Mouse (Mus musculus) skeletal muscle tissue, adult 2 months (tissue): ENCODE results near the gene Grap2.

ENCODE experiments used
- DNase-seq: peaks from one replicate; pipeline ENCODE4 v3.0.0-alpha.2; 2012; ENCODE audit warnings: low read depth, low spot score

The Grap2 gene

GRCm38 (mm10) chr15:80599843-80600242 lies 27.4 kb downstream of the Grap2 start:
- no peak for DNase-seq

GRCm38 (mm10) chr15:80601456-80601855 lies 29.1 kb downstream of the Grap2 start:
- no peak for DNase-seq

- no peak for DNase-seq
Observed at GRCm38 (mm10) chr15:80602487-80602886, 30.1 kb downstream of the Grap2 start.

- no peak for DNase-seq
Observed at GRCm38 (mm10) chr15:80604026-80604425, 31.6 kb downstream of the Grap2 start.

DNA sequence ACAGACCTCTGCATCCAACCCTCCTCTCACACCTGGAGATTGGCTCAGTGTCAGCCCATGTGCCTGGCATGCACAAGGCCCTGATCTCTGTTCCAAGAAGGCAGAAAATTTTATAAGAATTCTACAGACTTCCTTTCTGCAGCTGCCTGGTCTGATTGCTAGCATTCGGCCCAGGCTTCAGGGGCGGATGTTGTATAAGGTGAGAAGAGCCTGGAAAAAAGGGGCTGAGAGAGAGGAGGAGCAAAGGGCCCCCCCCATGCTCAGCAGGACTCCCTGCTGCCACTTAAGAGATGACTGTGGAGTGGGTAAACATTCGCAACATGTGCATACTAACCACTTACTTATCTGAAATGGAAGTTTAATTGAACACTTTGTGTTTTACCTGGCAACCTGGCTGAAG lies 35.6 kb downstream of the Grap2 start:
- no peak for DNase-seq

DNA sequence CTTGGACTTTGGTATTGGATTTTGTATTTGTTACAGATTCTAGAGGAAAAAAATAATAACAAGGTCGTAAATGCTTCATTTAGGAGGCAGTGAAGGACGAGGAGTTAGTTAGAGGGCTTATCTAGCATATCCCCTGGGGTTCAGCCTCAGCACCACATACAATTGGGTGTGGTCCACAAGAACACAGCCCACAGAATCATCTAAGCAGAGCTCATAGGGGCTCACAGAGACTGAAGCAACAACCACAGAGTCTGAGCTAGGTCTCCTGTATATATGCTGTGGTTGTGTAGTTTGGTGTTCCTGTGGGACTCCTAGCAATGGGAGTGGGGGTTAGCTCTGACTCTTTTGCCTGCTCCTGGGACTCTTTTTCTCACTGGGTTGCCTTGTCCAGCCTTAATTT lies 37.9 kb downstream of the Grap2 start:
- no peak for DNase-seq

GRCm38 (mm10) chr15:80611478-80611877 lies 39.1 kb downstream of the Grap2 start:
- no peak for DNase-seq

DNA sequence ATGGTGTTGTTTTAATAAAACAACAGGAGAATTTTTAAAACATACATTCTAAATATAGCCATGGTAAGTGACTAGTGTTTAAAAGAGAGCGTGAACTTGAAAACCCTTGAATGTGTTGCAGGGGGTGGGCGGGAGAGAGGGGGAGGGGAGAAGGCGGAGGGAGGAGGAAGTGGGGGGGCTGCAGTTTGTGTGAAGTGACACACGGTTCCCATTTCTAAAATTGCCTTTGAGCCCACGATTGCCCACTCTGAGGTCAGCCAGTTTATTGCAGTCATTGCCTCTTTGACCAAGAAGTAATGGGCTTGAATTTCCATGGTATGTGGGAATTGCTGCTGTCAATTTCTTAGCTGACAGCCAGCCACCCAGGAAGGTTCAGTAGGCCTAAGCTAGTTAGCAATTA lies 41.5 kb downstream of the Grap2 start:
- no peak for DNase-seq

DNA sequence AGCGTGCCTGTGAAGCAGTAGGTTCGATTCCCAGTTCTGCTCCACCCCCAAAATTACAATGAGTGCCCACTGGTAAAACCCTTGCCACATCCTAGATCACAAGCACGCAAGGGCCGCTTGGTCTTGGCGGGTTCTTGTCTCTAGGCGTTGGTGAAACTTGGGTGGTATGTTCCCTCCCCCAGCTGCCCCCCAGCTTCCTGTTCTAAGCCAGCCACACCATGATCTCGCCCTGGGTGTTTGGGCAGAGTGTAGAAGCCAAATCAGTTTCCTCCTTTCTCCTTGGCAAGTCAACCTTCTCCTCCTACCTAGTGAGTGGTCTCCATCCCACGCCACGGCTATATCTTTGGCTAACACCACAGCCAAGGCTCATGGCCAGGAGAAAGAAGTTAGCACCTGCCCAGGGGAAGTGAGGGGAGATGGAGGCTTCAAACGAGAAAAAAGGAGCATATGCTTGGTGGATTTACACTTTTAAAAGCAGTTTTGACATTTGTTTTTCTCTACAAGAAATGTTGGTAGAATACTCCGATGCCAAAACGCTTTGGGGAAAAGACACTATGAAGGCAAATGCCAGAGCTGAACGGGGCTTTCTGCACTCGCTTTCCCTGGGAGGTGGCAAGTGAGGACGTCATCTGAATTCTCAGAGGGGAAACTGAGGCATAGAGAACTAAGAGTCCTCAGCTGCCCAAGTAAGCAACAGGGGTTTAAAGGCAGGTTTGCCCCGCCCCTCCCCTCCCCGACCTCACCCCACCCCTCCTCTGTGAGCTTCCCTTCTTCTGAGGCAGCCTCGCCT lies 42.3 kb downstream of the Grap2 start:
- DNase-seq = no peak

- no peak for DNase-seq
Observed at GRCm38 (mm10) chr15:80615290-80615570, 42.8 kb downstream of the Grap2 start.

- DNase-seq = no peak
Observed at GRCm38 (mm10) chr15:80615636-80616383, 43.4 kb downstream of the Grap2 start.

DNA sequence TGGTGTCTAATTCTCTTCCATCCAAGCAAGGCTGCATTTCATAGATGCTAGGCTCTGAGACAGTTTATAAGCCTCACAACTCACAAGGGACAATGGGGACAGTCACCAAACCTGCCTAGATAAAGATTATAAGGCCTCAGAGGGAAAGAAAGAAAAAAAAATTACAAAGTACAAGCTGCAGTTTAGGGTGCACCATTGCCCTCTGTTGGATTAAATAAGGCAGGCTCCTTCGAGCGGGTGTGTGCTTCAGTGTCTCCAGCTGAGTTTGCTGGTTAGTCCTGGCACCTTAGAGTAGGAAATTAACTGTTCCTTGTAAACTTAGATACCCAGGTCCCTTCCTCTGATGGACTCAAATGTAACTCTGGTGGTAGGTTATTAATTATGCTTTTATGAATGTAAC lies 45.4 kb downstream of the Grap2 start:
- no peak for DNase-seq

DNA sequence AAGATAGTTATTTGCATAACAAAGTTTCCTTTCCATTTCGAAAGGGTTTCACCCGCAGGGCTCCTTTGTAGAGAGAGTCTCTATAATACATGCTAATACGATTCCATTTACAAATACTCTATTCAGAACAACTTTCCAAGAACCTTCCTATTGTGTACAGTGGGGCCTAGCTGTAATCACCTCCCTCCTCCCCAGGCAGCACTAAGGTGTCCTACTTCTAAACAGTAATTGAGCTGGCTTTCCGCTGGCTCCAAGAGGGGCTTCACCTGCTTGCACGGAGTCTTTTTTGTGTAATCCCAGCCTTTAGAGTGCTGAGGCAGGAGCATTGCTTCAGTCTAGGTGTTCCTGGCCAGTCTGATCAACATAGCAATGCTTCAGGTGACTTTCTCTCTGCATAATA lies 46.8 kb downstream of the Grap2 start:
- no peak for DNase-seq

- DNase-seq = peak; percentile 23
Observed at GRCm38 (mm10) chr15:80619786-80620185, 47.4 kb downstream of the Grap2 start.

DNA sequence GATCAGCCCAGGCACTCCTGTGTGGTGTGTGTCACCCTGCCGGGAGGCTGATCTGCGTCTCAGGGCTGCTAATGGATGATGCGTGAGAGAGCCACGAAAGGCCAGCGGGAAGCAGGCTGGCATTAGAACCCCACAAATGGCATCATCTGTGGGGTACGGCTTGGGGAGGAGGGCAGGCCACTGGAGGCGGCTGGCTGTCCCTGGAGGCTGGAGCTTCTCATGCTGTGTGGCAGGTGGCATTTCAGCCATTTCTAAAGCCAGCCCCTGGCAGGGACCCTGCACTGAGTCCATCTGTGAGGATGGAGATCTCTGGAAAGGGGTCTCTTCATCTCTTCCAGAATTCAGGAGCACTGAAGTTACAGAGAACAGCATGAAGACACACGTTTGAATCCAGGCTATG lies 48.0 kb downstream of the Grap2 start:
- no peak for DNase-seq

DNA sequence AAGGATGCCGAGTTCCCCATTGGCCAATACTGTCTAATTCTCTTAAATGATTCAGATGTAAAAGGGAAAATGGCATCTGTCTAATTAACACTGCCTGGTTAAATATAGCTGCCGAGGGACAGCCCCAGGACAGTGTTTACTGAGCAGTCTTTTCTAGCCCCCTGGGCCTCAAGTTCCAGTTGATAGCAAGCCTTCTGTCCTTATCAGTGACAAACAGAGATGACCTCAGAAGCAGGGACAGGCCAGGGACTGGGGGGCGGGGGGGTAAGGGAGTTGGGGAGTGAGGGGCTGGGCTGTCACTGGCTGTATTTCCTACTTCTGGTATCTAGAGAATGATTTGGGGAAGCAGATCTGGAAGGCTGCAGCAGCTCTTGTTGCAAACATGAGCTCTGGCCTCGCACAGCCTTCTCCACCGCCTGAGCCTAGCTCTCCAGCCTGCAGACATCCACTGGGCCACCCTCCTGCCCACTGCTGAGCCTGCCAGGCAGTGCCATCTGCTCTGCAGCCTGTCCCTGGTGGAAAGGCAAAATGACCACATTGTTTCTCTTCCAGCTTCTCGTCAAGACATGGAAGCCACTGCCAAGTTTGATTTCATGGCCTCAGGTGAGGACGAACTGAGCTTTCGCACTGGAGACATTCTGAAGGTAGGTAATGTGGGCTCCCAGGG lies 50.9 kb downstream of the Grap2 start:
- peak; percentile 21 for DNase-seq

DNA sequence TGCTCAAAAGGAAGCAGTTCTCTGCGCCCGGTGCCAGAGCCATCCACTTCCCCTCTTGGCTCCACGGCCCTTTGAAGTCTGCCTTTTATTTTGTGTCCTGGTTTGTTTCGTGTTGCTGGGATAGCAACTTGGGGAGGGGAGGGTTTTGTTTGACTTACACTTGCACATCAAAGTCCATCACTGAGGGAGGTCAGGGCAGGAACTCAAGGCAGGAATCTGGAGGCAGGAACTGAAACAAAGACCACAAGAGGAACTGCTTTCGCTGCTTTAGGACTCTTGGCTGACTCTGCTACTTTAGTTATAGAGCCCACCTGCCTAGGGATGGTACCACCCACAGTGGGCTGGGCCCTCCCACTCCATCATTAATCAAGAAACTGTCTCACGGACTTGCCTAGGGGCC lies 54.1 kb downstream of the Grap2 start:
- no peak for DNase-seq

DNA sequence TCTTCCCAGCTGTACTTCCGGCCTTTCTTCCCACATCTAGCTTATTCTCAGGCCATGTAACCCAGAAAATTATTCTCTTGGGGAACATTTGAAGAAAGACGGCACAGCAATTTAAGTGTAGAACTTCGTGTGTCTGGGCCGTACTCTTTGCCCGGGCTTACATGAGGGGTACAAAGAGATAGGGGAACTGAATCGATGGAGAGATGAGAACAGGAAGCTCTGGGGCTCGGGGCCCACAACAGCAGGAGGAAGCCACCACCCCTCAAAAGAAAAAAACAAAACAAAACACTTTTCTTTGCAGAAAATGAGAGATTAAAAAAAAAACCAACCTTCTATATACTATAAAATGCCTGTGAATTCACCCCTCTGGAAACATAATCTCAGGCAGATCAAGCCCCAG lies 57.8 kb downstream of the Grap2 start:
- DNase-seq = no peak

GRCm38 (mm10) chr15:80630711-80631110 lies 58.3 kb downstream of the Grap2 start:
- DNase-seq = no peak

- no peak for DNase-seq
Observed at GRCm38 (mm10) chr15:80631311-80631710, 58.9 kb downstream of the Grap2 start.

DNA sequence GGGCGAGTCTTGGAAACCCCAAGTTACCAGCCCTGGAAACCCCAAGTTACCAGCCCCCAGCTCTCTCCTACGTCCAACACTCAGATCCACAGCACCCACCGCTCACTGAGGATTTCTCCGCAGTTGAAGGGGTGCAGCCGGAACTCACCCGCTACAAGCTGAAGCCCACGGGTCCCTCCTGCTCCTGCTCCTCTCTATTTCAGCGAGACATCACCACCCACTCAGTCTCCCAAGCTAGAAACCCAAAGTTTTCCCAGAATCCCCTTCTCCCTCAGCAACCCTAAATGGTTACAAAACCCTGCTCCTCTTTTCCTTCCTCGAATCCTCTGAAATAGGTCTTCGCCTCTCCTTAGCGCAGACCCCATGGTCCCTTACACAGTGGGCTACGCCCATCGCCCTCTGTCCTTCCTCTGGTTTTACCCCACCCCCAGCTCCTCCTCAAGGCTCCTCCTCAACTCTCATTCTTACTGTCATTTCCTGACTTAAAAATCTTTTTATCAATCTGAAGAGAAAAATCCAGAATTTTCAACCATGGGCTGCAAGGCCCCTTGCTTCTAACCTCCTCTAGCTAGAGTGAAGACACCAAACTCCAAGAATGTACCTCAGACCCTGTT lies 60.0 kb downstream of the Grap2 start:
- DNase-seq = no peak

DNA sequence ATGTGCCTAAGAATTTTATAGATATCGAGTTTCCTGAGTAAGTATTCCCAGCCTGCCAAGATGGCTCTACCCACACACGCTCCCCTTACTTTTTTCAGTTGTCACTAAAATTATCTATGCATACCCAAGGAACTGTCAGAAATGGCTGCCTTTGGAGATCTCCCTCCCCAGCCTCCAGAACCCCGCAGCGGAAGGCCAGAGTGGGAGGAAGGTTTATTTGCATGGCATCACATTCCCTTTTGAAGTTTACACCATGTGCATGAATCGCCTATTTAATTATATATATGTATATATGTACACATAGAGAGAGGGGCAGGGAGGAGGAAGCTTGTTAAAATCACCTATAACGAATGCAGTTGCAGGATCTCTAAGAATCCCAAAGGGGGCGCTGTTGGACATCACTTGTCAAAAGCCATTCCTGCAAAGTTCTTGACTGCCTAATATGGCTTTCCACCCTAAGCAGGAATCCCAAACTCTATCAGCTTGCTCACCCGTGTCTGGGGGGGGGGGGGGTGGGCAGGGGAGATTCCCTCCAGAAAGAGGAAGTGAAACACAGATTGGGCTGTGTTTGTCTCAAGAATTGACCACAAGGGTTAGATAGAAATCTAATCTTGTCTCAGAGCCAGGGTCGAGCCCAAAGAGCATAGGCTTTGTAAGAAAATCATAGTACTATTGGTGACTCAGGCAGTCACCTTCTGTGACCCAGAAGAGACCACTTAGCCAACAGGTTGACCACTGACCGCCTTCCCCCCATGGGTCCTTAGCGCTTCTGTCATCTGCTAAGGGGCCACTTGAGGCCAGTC lies 62.2 kb downstream of the Grap2 start:
- DNase-seq = peak; percentile 61
